Mouse (Mus musculus) intestine, postnatal 0 days (tissue): Measurements from ENCODE around the gene Iqcc. TPM values are rescaled to one million over a fixed set of nuclear protein-coding genes. Genes with fewer than 3 reads are reported as not detected.

Experiments used
- ATAC-seq: fragments of 200-750 bp; cut with Nextera tagmentation; 2 replicates; pipeline ENCODE4 v1.8.0; 2017; ENCODE audit warnings: mild to moderate bottlenecking, moderate TSS enrichment, moderate library complexity
- H3K27ac ChIP-seq: fragments of 300-500 bp; sonication (generic); 2 replicates; pipeline ENCODE4 v1.5.1; 2014; ENCODE audit warnings: mild to moderate bottlenecking, low read depth, low read length, moderate library complexity
- H3K27me3 ChIP-seq: fragments of 300-500 bp; sonication (generic); replicated peaks from 2 replicates; pipeline ENCODE4 v1.6.1; 2014; ENCODE audit warnings: low read length, mixed read lengths; ENCODE audit not compliant: control insufficient read depth, insufficient read depth
- H3K36me3 ChIP-seq: fragments of 300-500 bp; sonication (generic); 2 replicates; pipeline ENCODE4 v1.6.1; 2014; ENCODE audit warnings: mild to moderate bottlenecking, moderate library complexity; ENCODE audit not compliant: control insufficient read depth, insufficient read depth
- H3K4me1 ChIP-seq: fragments of 300-500 bp; sonication (generic); replicated peaks from 2 replicates; pipeline ENCODE4 v1.6.1; 2014; ENCODE audit warnings: antibody characterized with exemption, low read length, mixed read lengths; ENCODE audit not compliant: control insufficient read depth, insufficient read depth
- H3K4me2 ChIP-seq: fragments of 300-500 bp; sonication (generic); replicated peaks from 2 replicates; pipeline ENCODE4 v1.6.1; 2014; ENCODE audit warnings: low read depth, mild to moderate bottlenecking, moderate library complexity
- H3K4me3 ChIP-seq: fragments of 300-500 bp; sonication (generic); 2 replicates; pipeline ENCODE4 v1.5.1; 2014; ENCODE audit warnings: low read depth, low read length
- H3K9ac ChIP-seq: fragments of 300-500 bp; sonication (generic); 2 replicates; pipeline ENCODE4 v1.6.1; 2014; ENCODE audit warnings: mild to moderate bottlenecking, low read depth, low read length
- H3K9me3 ChIP-seq: fragments of 300-500 bp; sonication (generic); 2 replicates; pipeline ENCODE4 v1.6.1; 2016; ENCODE audit warnings: mixed run types; ENCODE audit not compliant: control insufficient read depth
- CTCF ChIP-seq: sonication (generic); IDR thresholded peaks from 2 replicates; pipeline ENCODE4 v1.5.1; 2016; ENCODE audit warnings: low read depth, mild to moderate bottlenecking, control low read depth, antibody characterized with exemption, moderate library complexity
- WGBS: fragments of 180-500 bp; shearing (Covaris S2); extraction: QIAGEN DNeasy Blood & Tissue Kit; methylation state at CpG from one replicate; pipeline ENCODE4 v1.1.7; 2014; 5-methylcytosine and 5-hydroxymethylcytosine counted together
- polyA plus RNA-seq: library from polyadenylated mRNA; unstranded; fragments of >200 nt; fragmentation: Nextera tagmentation; extraction: Ambion mirVana; gene quantifications from 2 replicates; pipeline ENCODE4 v1.2.1, GENCODE M21; 2015

Gene Iqcc
- polyA plus RNA-seq, 1 experiment from 2014 or later, result 15.9 TPM

- Histone ChIP-seq H3K4me3 (peak overlapping the region; percentile 70), H3K27ac (peak overlapping the region; percentile 54; the same call in 1 of the 2 replicates)
- WGBS, result 95% methylated on average over 5 of the region's 5 CpGs
Observed at GRCm38 (mm10) chr4:129618031-129618430, 868 bp downstream of the Iqcc start.

DNA sequence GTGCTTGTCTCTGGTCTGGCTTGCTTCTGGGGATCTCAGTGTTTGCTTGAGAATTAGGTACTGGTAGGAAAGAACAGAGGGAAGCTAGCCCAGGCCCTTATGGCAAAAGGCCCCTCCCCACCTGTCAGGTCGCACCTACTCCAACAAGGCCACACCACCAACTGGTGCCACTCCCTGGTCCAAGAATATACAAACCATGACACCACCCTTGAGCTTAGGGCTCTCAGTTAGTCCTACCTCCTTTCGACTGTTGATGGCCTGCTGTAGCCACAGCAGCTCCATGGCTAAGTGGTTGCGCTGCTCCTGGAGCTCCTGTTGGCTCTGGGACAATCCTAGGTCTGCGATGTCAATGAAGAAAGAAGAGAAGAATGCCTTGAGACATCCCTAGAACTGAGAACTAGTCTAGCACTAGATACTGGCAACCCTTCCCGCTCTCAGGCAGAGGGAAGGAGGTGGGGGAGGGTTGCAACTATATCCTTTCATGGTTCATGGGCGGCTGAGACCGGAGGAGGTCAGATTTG lies 1.7 kb downstream of the Iqcc start:
- no peak for ATAC-seq
- WGBS, result 93% methylated on average over 7 of the region's 7 CpGs
- TF ChIP-seq CTCF, result no peak
- Histone ChIP-seq H3K4me2 (no peak overlapping the region), H3K27ac (no peak overlapping the region), H3K9ac (no peak overlapping the region), H3K9me3 (no peaks in the 10 kb centered on the region), H3K36me3 (peaks cover 10% of the 10 kb centered on the region; the same call in 1 of the 2 replicates), H3K4me1 (peaks cover 6% of the 10 kb centered on the region), H3K27me3 (no peaks in the 10 kb centered on the region), H3K4me3 (no peak overlapping the region)

More at GRCm38 (mm10) chr4:129618031-129618430, 868 bp downstream of the Iqcc start:
- no peak for TF ChIP-seq CTCF
- no peaks in the 10 kb centered on the region for H3K27me3 ChIP-seq
- ATAC-seq, result no peak
- H3K9ac ChIP-seq, result peak overlapping the region; percentile 41; the same call in 1 of the 2 replicates
- H3K9me3 ChIP-seq, result no peaks in the 10 kb centered on the region
- H3K4me1 ChIP-seq, result peaks cover 10% of the 10 kb centered on the region
- peak overlapping the region; percentile 89 for H3K4me2 ChIP-seq
- H3K36me3 ChIP-seq, result peaks cover 10% of the 10 kb centered on the region; the same call in 1 of the 2 replicates

- Histone ChIP-seq H3K4me3 (no peak overlapping the region), H3K4me2 (no peak overlapping the region), H3K27me3 (no peaks in the 10 kb centered on the region), H3K36me3 (peaks cover 10% of the 10 kb centered on the region; the same call in 1 of the 2 replicates), H3K9ac (no peak overlapping the region), H3K4me1 (peaks cover 6% of the 10 kb centered on the region), H3K9me3 (no peaks in the 10 kb centered on the region), H3K27ac (no peak overlapping the region)
- TF ChIP-seq CTCF, result no peak
- ATAC-seq, result no peak
- WGBS, result 81% methylated on average over 3 of the region's 3 CpGs
Observed at GRCm38 (mm10) chr4:129616631-129617030, 2.3 kb downstream of the Iqcc start.

GRCm38 (mm10) chr4:129615801-129616290 lies 3.1 kb downstream of the Iqcc start:
- Histone ChIP-seq H3K4me2 (no peak overlapping the region), H3K4me1 (peaks cover 6% of the 10 kb centered on the region), H3K9ac (no peak overlapping the region), H3K4me3 (no peak overlapping the region), H3K36me3 (peaks cover 10% of the 10 kb centered on the region; the same call in 1 of the 2 replicates), H3K27me3 (no peaks in the 10 kb centered on the region), H3K27ac (no peak overlapping the region), H3K9me3 (no peaks in the 10 kb centered on the region)
- no peak for ATAC-seq
- no peak for TF ChIP-seq CTCF
- WGBS, result 91% methylated on average over 9 of the region's 9 CpGs

GRCm38 (mm10) chr4:129614093-129614492 lies 4.8 kb downstream of the Iqcc start, which contains the start of gene Dcdc2b:
Gene Dcdc2b (minus strand): TSS chr4:129614257.
- peaks cover 18% of the 10 kb centered on the region; the same call in 1 of the 2 replicates for H3K36me3 ChIP-seq
- WGBS, result 77% methylated on average over 6 of the region's 6 CpGs
- no peak within 1 kb of the TSS for H3K4me3 ChIP-seq
- no peak within 1 kb of the TSS for H3K9ac ChIP-seq
- ATAC-seq, result no peak
- H3K4me2 ChIP-seq, result no peak within 1 kb of the TSS
- no peaks in the 10 kb centered on the region for H3K27me3 ChIP-seq
- no peaks in the 10 kb centered on the region for H3K9me3 ChIP-seq
- no peak within 1 kb of the TSS for H3K27ac ChIP-seq
- no peak for TF ChIP-seq CTCF
- H3K4me1 ChIP-seq, result peaks cover 6% of the 10 kb centered on the region

DNA sequence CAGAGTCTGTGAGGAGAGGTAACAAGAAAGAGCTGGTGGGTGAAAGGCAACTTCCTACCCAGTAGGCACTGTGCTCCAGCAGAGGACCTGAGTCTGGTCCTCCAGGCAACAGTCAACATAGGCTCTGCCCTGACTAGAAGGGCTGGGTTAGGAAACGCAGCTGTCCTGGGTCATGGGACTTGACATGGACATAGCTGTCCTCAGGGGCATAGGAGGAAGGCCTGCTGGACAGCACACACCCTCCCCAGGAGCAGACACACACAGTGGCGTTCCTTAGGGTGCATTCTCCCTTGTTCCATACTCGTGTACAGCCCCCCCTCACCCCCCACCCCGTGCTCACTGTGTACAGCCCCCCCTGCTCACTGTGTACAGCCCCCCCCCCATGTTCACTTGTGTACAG lies 8.4 kb downstream of the Iqcc start:
- 58% methylated on average over 4 of the region's 4 CpGs for WGBS
- Histone ChIP-seq H3K36me3 (peaks cover 34% of the 10 kb centered on the region), H3K4me1 (no peaks in the 10 kb centered on the region), H3K4me2 (no peak overlapping the region), H3K27me3 (no peaks in the 10 kb centered on the region), H3K9me3 (no peaks in the 10 kb centered on the region), H3K4me3 (no peak overlapping the region), H3K27ac (no peak overlapping the region), H3K9ac (no peak overlapping the region)
- no peak for ATAC-seq
- TF ChIP-seq CTCF, result no peak
